Mouse (Mus musculus): ENCODE data around the gene Rnf224. TPM values are rescaled to one million over a fixed set of nuclear protein-coding genes. Genes with fewer than 3 reads are reported as not detected.

The Rnf224 gene
- polyA plus RNA-seq, 1 experiment from 2014 or later: not detected

Other genes with a start within 250 kb of the Rnf224 start
- 173 and 174 TPM in 2 replicates for gene Nsmf, start 182.4 kb downstream of the Rnf224 start, polyA plus RNA-seq (2015; fragmentation: Nextera tagmentation; extraction: Ambion mirVana)
- gene Entpd8, start 156.5 kb downstream of the Rnf224 start, polyA plus RNA-seq (2015; fragmentation: Nextera tagmentation; extraction: Ambion mirVana): not detected in 2 replicates
- not detected in 2 replicates for gene Noxa1, start 141.6 kb downstream of the Rnf224 start, polyA plus RNA-seq (2015; fragmentation: Nextera tagmentation; extraction: Ambion mirVana)
- 13.6 and 16.3 TPM in 2 replicates for gene Nrarp, start 56.0 kb downstream of the Rnf224 start, polyA plus RNA-seq (2015; fragmentation: Nextera tagmentation; extraction: Ambion mirVana)
- gene Tor4a, start 39.9 kb downstream of the Rnf224 start, polyA plus RNA-seq (2015; fragmentation: Nextera tagmentation; extraction: Ambion mirVana): 2.1 and 2.3 TPM in 2 replicates
- gene Nelfb, start 25.3 kb downstream of the Rnf224 start, polyA plus RNA-seq (2015; fragmentation: Nextera tagmentation; extraction: Ambion mirVana): 105 and 112 TPM in 2 replicates
- not detected in 2 replicates for gene Stpg3, start 22.1 kb downstream of the Rnf224 start, polyA plus RNA-seq (2015; fragmentation: Nextera tagmentation; extraction: Ambion mirVana)
- 0.39 and 1.0 TPM in 2 replicates for gene Fam166a, start 18.0 kb downstream of the Rnf224 start, polyA plus RNA-seq (2015; fragmentation: Nextera tagmentation; extraction: Ambion mirVana)
- 486 and 553 TPM in 2 replicates for gene Tubb4b, start 12.1 kb downstream of the Rnf224 start, polyA plus RNA-seq (2015; fragmentation: Nextera tagmentation; extraction: Ambion mirVana)
- not detected in 2 replicates for gene Slc34a3, start 2.4 kb downstream of the Rnf224 start, polyA plus RNA-seq (2015; fragmentation: Nextera tagmentation; extraction: Ambion mirVana)
- gene Rnf208, start 5.5 kb upstream of the Rnf224 start, polyA plus RNA-seq (2015; fragmentation: Nextera tagmentation; extraction: Ambion mirVana): 166 and 207 TPM in 2 replicates
- gene Cysrt1, start 5.7 kb upstream of the Rnf224 start, polyA plus RNA-seq (2015; fragmentation: Nextera tagmentation; extraction: Ambion mirVana): 0.24 TPM in 1 of 2 replicates, not detected in the other
- gene AL732309.1, start 10.1 kb upstream of the Rnf224 start, polyA plus RNA-seq (2015; fragmentation: Nextera tagmentation; extraction: Ambion mirVana): 4.2 and 5.1 TPM in 2 replicates
- 15.8 and 16.6 TPM in 2 replicates for gene Tmem203, start 18.7 kb upstream of the Rnf224 start, polyA plus RNA-seq (2015; fragmentation: Nextera tagmentation; extraction: Ambion mirVana)
- 20.3 TPM in 2 replicates for gene Tprn, start 25.8 kb upstream of the Rnf224 start, polyA plus RNA-seq (2015; fragmentation: Nextera tagmentation; extraction: Ambion mirVana)
- gene Ssna1, start 35.7 kb upstream of the Rnf224 start, polyA plus RNA-seq (2015; fragmentation: Nextera tagmentation; extraction: Ambion mirVana): 181 and 183 TPM in 2 replicates
- 137 and 147 TPM in 2 replicates for gene Anapc2, start 35.7 kb upstream of the Rnf224 start, polyA plus RNA-seq (2015; fragmentation: Nextera tagmentation; extraction: Ambion mirVana)
- gene Tmem210, start 51.4 kb upstream of the Rnf224 start, polyA plus RNA-seq (2015; fragmentation: Nextera tagmentation; extraction: Ambion mirVana): not detected in 2 replicates
- 0.12 and 0.13 TPM in 2 replicates for gene Lrrc26, start 53.1 kb upstream of the Rnf224 start, polyA plus RNA-seq (2015; fragmentation: Nextera tagmentation; extraction: Ambion mirVana)
- 56.9 and 65.8 TPM in 2 replicates for gene Grin1, start 82.4 kb upstream of the Rnf224 start, polyA plus RNA-seq (2015; fragmentation: Nextera tagmentation; extraction: Ambion mirVana)
- gene Man1b1, start 95.6 kb upstream of the Rnf224 start, polyA plus RNA-seq (2015; fragmentation: Nextera tagmentation; extraction: Ambion mirVana): 41.6 and 48.3 TPM in 2 replicates
- gene Dpp7, start 119.6 kb upstream of the Rnf224 start, polyA plus RNA-seq (2015; fragmentation: Nextera tagmentation; extraction: Ambion mirVana): 26.4 and 27.8 TPM in 2 replicates
- gene Uap1l1, start 128.9 kb upstream of the Rnf224 start, polyA plus RNA-seq (2015; fragmentation: Nextera tagmentation; extraction: Ambion mirVana): 8.8 and 10.9 TPM in 2 replicates
- gene Sapcd2, start 135.5 kb upstream of the Rnf224 start, polyA plus RNA-seq (2015; fragmentation: Nextera tagmentation; extraction: Ambion mirVana): 15.7 and 17.2 TPM in 2 replicates
- 6.7 and 7.4 TPM in 2 replicates for gene Entpd2, start 159.1 kb upstream of the Rnf224 start, polyA plus RNA-seq (2015; fragmentation: Nextera tagmentation; extraction: Ambion mirVana)
- 481 and 505 TPM in 2 replicates for gene Npdc1, start 162.6 kb upstream of the Rnf224 start, polyA plus RNA-seq (2015; fragmentation: Nextera tagmentation; extraction: Ambion mirVana)
- gene Fut7, start 186.5 kb upstream of the Rnf224 start, polyA plus RNA-seq (2015; fragmentation: Nextera tagmentation; extraction: Ambion mirVana): 0.19 and 0.23 TPM in 2 replicates
- 13.5 and 15.5 TPM in 2 replicates for gene Abca2, start 191.9 kb upstream of the Rnf224 start, polyA plus RNA-seq (2015; fragmentation: Nextera tagmentation; extraction: Ambion mirVana)
- gene Clic3, start 220.1 kb upstream of the Rnf224 start, polyA plus RNA-seq (2015; fragmentation: Nextera tagmentation; extraction: Ambion mirVana): 3.4 and 4.1 TPM in 2 replicates
- gene Paxx, start 224.3 kb upstream of the Rnf224 start, polyA plus RNA-seq (2015; fragmentation: Nextera tagmentation; extraction: Ambion mirVana): 117 and 134 TPM in 2 replicates
- 904 and 1,173 TPM in 2 replicates for gene Ptgds, start 233.3 kb upstream of the Rnf224 start, polyA plus RNA-seq (2015; fragmentation: Nextera tagmentation; extraction: Ambion mirVana)